Mouse (Mus musculus) megakaryocyte, adult 5-6 weeks (primary cell): ENCODE data around the gene Dip2b. TPM values are rescaled to one million over a fixed set of nuclear protein-coding genes. Genes with fewer than 3 reads are reported as not detected.

Experiments
- ATAC-seq: 2 replicates; pipeline ENCODE4 v1.8.0; 2016; ENCODE audit warnings: mild to moderate bottlenecking, inconsistent platforms; ENCODE audit not compliant: poor library complexity, severe bottlenecking
- total RNA-seq, 2 experiments: library from RNA; stranded (forward) in 1 of 2; stranded (reverse) in 1 of 2; fragments of 153-499, 151-499 nt in 1 of 2; fragments of 221-1000, 200-1000 nt in 1 of 2; gene quantifications; 2 replicates each; pipeline versions ENCODE4 v1.2.3 to v1.2.4; 2015 to 2017

Dip2b gene
- total RNA-seq, 2 experiments from 2014 or later: 13.5 to 17.6 TPM

DNA sequence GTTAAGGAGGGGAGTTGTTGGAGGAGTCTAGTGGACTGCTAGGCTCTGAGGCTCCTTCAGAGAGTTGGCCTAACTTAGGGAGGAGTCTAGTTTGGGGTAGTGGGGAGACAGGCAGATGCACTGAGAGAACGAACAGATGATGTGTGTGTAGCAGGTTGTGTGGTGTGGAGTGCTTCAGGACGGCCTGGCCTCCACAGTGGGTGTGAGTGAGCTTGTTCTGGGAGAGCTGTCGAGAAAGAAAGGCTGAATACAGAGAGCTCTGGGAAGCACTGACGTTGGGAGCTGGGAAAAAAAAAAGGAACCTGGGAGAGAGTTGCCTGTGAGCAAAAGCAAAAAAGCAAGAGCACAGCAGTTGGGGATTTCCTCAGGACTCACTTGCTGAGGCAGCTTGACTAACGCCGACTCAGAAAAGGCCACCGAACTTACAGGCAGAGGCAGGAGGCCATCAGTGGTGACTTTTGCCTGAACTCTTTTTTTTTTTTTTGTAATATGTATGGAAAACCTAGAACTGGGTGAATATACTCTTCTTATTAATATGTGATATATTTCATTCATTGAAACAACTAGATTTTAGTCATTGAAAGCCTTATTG is 11.1 kb downstream of the Dip2b start:
- ATAC-seq: no peak

DNA sequence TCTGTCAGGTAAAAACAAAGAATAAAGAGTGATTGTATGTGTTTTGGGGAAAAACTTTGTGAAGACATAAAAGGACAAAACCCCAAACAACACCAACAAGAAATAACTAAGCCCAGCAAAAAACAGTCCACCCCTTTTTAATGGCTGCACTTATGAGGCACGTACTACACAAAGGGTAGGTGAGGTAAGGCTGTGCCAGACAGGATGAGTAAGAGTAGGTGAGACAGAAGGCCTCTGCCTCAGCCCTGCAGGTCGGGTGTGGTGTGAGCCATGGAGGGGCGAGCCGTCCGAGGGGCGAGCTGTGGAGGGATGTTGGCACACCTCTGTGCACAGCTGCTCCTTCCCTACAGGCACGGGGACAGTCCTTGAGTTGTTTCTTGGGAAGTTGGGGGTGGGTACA is 12.5 kb downstream of the Dip2b start:
- no peak for ATAC-seq

DNA sequence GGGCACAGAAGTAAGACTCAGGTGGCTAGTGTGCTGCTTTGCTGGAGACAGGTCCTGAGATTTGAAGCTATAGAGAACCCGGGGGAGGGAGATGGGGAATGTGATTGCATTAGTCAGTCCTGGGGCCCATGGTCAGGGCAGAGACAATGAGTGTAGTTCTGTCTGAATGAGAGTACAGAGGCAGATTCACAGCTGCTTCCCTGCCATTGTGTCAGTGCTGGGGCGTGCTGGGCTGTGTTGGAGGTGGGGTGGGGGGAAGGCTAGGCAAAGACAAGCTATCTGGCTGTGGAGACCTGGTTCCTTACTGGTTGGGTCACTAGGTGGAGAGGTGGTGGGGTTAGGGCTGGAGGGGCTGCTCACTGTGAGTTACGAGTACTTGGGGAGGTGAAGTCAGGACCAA is 14.3 kb downstream of the Dip2b start:
- no peak for ATAC-seq

DNA sequence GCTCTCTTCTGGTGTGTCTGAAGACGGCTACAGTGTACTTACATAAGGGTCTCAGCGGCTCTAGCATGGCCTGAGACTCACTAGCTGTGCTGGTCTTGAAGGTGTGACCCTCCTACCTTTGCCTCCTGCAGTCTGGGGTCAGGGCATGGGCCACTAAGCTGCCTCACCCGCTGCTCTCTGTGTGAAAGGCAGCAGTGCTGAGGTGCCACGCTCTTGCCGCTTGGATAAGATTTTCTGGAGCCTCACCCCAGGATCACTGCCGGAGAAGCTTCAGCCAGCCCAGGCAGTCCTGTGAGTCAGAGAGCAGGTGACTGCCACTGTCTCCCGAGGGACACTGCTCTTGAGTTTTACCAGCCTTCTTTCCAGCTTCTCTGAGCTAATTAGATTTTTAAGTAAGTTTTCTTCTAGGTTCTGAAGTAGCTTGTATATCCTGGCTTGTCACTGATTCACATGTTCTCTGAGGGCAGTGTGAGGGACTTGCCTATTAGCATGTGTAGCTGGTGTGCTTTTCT is 18.0 kb downstream of the Dip2b start:
- ATAC-seq: no peak

DNA sequence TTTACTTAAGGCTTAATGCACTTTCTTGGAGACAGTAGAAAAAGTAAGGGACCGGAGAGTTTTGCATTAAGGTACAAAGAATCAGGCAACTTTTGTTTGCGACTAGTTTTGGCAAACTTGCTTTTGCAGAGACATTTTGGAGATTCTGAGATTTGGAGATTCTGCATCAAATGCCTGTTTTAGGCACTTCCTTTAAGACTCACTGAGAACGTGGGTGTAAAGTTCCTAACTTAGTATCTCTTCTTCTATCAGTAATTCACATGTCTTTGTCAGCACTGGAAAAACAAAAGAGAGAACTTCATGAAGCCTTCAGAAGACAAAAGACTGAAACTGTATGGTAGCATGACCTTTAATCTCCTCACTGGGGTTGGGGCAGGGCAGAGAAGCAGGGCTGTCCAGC is 19.2 kb downstream of the Dip2b start:
- no peak for ATAC-seq

DNA sequence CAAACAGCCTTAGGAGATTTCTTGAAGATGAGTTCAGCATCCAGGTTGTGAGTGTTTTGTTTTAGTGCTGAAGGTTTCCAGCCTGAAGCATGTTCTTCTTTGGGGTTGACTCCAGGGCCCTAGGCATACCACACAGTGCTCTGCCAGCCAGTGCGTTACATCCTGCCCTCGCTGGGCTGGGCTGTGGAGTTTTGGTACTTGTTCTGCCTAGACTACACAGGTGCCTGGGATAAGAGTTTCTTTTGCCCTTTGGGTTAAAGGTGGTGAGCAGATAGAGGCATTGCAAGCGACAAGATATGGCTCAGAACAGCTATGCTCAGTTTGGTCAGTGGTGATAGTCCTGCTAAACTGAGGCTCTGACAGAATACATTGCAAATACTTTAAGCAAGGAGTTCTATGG is 19.7 kb downstream of the Dip2b start:
- ATAC-seq: no peak

DNA sequence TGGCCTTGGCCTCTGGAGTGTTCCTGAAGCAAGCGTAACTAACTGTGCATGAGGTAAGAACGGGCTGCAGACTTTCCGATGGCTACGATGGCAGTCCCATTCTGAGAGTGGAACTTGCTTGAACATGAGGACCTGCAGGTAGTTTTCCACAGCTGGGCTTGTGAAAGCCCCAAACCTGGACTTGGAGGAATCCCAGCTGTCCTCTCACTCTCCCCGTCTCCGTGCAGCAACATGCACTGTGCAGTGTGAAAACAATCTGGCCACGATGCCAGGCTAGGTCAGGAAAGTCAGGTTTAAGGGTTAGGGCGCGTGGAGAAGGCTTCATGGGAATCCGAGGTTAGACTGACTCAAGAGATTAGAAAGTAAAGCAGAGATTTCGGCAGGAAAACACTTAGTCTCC is 20.4 kb downstream of the Dip2b start:
- ATAC-seq: no peak

DNA sequence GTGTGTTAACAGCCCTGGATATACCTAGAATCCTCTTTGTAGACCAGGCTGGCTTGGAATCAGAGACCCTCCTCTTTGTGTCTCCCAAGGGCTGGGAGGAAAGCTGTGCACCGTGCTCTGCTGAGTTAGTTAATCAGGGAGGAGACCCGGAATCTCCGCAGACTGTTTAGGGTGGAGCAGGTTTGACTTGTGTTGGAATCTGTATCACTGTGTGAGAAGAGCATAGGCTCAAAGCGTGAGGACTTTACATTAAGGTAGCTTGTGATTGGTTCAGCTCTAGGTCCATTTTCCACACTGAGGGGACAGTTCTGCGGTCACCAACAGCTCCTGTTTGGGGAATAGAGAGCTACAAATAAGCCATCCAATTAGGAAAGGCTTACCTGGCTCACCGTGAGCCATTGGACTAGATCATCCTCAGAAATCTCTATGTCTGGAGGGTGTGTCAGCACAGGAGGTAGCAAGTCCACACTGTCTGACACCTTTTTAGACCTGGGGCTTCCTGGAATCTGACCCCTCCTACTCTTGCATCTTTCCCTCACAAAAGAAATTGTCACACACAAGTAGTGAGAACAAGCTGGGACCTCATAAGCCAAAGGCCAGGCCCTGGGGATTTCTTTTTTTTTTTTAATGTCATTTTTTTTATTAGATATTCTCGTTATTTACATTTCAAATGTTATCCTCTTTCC is 21.3 kb downstream of the Dip2b start:
- no peak for ATAC-seq

DNA sequence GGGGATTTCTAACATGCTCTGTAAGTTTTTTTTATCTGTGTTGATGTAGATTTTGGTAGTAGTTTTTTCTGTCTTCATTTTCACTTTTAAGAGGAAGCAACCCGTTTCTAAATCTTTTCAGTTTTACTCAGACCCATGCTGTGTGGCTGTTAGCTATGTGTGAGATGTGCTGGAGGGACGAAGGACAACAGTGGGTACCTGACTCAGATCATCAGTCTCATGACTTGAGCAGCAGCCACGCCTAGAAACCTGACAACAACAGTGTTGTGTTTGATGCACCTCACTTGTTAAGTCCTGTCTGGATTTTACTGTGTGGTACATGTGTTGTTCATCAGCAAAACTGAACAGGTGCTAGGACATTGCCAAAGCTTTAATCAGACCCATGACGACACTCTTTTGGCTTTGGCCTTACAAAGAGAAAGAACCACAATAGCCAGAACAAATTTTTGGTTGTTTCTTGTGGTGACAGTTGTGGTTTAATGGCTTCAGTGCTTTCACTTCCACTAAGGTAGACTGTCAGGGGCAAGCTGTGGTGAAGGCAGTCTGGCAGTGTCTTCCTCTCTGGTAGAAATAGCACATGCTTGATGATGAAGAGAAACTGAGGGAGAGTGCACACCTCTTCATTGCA is 22.2 kb downstream of the Dip2b start:
- ATAC-seq: peak; percentile 83

DNA sequence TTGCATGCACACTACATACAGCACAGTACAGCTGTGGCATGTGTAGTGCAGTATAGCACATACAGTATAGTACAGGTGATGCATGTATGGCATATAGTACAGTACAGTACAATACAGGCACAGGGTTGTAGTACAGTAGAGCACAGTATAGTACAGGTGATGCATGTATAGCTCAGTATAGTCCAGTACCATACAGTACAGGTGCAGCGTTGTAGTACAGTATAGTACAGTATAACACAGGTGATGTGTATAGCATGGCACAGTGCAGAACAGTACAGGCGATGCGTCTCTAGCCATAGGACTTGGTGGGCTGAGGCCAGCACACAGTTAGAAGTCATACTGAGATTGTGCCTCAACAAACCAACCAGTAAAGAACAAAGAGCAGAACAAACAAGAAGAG is 22.9 kb downstream of the Dip2b start:
- ATAC-seq: no peak

DNA sequence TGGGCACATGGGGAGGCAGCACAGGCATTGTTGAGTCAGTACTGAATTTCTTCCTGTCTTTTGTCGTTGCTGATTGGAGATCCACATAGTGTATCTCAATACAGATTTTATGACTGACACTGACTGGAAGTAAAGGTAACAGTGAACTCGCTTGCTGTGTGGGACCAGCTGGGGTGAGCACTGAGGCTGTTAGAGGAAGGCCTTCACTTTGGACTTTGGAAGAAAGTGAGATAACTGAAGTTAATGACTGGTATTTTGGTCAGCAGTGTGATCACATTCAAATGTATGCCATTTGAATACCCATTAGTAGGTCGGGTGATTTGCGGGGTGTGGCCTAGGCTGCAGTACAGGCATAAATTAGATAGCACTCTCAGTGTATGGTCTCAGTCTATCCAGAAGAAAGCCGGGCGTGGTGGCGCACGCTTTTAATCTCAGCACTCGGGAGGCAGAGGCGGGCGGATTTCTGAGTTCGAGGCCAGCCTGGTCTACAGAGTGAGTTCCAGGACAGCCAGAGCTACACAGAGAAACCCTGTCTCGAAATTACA is 24.8 kb downstream of the Dip2b start:
- no peak for ATAC-seq

DNA sequence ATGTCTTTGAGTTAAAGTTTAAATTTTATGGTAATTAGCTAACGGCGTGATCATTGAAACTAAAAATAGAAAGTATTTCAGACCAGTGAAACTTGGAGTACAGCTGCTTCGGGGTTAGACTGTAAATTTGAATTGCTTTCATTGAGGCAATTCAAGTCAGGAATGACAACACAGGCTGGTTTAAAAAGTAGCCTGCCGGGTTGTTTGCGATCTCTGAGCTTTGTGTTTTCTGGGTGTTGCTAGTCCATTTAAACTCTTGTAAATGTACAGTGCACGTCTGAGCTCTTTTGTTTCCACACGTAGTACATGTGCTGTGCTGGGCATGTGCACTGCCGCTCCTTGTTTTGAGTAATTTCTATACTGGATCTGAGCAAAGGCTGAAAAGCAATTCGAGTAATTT is 28.2 kb downstream of the Dip2b start:
- no peak for ATAC-seq

DNA sequence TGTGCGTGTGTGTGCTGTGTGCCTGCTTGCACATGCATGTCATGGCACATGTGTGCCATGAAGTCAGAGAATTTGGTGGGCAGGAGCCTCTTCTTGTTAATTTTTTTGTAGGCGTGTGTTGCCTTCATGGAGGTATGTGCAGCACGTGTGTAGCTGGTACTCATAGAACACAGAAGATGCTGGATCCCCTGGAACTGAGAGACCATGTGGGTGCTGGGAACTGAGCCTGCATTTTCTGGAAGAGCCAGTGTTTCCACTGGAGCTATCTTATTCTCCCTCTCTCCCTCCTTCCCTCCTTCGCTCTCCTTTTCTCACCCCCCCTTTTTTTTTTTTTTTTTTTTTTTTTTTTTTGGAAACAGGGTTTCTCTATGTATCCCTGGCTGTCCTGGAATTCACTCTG is 30.6 kb downstream of the Dip2b start:
- ATAC-seq: no peak

DNA sequence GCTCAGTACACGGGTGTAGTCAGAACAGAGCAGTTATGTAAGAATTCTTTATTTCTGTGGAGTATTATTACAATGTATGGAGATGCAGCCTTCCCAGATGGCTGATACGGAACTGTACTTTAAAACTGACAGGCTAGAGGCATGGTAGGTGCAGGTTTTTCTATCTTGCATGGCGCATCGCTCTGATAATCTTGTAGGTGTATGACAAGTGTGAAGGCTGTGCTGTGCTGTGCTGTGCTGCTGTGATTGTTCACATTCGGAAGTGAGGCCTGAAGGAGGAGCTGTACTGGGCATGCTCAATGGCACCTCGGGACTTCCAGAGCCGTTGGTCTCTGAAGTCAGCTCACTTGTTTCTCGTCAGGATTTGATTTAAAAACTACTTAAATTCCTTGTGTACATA is 31.6 kb downstream of the Dip2b start:
- no peak for ATAC-seq

DNA sequence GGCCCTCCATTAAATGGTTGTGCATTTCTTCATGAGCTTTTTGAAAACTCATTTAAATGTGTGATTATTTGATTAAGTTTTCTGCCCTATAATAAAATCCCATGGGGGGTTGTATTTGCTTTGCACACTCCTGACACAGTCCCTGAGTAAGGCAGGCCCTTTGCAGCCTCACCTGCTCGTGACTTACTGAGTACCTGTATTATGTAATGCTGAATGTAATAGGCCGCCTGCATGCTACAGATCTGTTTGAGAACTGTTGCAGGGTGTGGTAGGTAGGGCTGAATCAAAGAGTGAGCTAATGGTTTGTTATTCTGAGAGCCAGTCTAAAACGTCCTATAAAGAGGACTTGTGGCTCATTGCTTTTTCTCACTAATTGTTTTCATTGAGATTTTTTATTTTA is 33.4 kb downstream of the Dip2b start:
- no peak for ATAC-seq

DNA sequence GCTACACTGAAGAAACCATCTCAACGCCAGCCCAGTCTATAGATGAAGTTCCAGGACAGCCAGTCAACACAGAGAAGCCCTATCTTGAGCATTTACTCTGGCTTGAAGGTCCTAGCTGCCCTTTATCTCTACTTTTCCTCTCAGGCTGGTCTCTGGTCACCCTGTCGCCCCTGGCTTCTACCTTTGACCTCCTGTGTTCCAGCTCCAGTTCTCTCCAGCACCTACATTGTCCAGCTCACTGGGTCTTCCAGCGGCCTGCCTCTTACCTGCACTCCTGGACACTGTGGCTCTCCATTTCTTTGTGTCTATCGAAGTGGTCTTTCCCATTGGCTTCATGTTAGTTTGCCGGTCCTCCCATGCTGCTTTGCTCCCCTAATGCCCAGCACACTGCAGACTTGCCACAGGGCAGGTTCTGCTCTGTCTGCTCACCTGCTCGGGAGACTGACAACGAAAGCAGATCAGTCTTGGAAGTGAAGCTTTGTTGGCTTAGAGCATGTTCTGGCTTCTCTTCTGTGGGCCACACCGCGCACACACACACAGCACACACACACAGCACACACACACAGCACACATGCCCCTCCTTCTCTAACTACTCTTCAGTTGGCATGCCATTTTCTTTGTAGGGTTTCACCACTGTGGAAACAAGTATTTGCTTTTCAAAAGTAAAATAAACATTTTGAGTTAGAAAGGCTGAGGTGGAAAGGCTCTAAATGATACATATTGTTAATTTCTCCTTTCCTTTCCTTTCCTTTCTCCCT is 35.4 kb downstream of the Dip2b start:
- ATAC-seq: no peak

DNA sequence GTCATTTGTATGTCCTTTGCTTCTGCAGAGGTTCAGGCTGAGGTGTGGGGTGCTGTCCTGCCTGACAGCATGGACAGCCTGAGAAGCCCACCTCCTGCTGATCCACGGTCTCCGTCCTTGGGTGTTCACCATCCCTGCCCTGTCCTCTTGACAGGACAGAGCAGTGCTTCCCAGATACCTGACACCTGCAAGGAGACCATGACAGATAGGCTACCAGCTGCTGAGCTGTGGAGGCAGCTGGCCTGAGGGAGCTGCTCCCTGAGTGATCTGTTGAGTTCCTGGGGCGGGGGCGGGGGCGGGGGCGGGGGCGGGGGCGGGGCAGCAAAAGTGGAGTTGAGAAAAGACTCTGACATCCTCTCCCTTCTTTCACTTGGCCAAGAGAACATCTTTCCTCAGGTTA is 36.3 kb downstream of the Dip2b start:
- ATAC-seq: no peak

DNA sequence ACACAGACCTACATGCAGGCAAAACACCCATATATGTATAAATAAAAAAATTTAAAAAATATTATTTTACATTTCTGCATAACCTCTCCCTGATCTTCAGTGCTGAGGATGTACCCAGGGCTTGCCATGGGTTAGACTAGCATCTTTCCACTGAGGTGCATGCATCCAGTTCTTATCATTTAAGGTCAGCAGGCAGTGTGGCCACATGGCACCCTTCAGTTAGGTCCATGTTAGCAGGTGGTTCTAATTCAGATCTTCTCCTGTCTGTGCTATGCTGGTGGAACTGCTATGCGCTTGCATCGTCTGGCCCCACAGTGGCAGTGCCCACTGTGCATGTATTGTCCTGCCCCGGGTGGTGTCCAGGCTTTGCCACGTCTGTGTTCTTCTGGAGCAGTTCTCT is 37.9 kb downstream of the Dip2b start:
- ATAC-seq: no peak

DNA sequence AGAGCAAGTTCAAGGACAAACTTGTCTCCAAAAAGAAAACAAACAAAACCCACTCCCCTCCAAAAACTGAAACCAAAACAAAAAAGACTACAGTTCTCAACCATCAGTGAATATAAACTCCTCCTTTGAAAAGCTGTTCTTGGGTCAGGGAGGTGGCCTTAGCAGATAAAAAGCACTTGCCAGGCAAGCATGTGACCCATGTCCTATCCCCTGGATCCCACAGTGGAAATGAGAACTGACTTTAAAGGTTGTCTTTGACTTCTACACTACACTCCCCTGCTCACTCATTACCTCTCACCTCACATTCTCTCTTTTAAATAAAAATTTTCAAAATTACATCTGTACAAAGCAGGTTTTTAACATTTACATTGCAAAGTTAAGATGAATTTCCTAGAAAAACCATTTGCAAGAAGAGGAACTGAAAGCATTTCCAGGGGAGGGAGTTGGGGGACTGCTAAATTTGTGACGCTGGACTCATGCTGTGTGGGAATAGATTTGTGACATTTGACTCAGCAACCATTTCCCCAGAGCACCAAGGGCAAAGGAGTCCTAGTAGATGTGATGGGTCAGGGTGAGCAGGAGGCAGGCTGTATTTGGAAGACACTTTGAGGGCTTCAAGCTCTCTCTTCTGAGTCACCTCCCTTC is 42.5 kb downstream of the Dip2b start:
- peak; percentile 41; the same call in 1 of the 2 replicates for ATAC-seq

DNA sequence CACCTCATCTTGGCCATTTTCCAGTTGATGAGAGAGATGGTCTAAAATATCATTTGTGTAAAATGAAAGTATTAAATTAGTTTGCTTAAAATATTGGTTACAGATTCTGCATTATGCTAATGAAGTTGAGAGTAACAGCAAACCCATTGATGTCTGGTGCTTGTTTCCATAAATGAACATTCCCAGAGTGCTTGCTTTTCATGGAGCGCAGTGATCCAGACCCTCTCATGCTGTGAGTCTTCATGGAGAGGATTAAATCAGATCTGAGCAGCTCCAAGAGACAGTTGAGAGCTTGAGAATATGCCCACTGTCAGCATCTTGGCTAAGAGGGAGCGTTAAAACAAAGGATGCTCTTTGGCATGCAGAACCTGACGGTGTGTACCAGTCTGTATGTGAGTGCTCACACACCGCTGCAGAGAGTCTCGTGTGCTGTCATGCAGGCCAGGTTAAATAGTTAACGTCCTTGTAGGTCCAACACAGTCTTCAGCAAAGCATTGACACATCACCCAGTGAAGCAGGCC is 43.1 kb downstream of the Dip2b start:
- ATAC-seq: no peak

DNA sequence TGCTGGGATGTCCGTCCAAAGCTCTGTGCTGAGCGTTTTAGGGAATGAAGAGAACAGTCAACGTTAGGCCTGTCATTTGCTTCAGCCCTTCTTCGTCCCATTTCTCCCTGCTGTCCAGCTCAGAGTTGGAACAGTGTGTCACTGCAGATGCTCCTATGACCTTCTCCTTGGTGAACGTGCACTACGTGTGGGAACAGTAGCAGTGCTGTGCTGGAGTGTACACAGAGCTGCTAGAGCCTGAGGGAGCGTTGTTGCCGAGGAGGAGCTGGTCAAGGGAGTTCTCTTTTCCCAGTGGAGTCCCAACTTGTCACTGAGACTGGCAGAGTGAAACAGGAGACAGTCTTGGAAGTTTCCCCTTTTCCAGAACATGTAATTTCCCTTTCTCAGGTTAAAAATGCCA is 43.6 kb downstream of the Dip2b start:
- no peak for ATAC-seq
